Mouse (Mus musculus): ENCODE measurements around the gene Dsn1. TPM values are rescaled to one million over a fixed set of nuclear protein-coding genes. Genes with fewer than 3 reads are reported as not detected.

Dsn1 gene
- polyA plus RNA-seq, 1 experiment from 2014 or later = 31.6 TPM

- Histone ChIP-seq H3K36me3 (peaks cover 69% of the 10 kb centered on the region), H3K4me2 (no peak overlapping the region), H3K27ac (no peak overlapping the region), H3K4me1 (peaks cover 13% of the 10 kb centered on the region), H3K4me3 (no peak overlapping the region), H3K27me3 (no peaks in the 10 kb centered on the region), H3K9ac (no peak overlapping the region), H3K9me3 (no peaks in the 10 kb centered on the region)
- 70% methylated on average over 8 of the region's 8 CpGs for WGBS
- ATAC-seq (ENCODE audit: insufficient number of reproducible peaks, low FRiP score, low TSS enrichment, low read depth) = no peak
These were observed 36.6 kb upstream of the Dsn1 start for GRCm38 (mm10) chr2:157043556-157043955.

DNA sequence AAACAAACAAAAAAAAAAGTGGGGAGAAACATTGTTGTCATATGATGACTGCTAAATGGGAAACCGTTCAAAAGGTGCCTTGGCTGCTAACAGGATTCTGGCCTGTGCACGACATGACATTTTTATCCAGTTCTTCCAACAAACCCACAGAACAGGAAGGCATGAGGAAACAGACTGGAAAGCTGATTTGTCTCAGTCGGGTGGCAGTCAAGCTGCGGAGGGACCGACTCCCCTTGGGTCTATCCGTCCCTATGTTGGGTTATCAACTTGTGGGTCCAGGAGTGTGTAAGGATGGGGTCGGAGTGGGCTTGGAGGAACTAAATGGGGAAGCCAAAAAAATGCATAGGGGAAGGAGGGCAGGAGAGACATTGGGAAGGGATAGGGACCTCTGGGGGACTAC is 34.5 kb upstream of the Dsn1 start:
- WGBS = 87% methylated on average over 7 of the region's 7 CpGs
- ATAC-seq (ENCODE audit: insufficient number of reproducible peaks, low FRiP score, low TSS enrichment, low read depth) = no peak
- Histone ChIP-seq H3K4me2 (no peak overlapping the region), H3K27me3 (no peaks in the 10 kb centered on the region), H3K4me1 (no peaks in the 10 kb centered on the region; the same call in 1 of the 2 replicates), H3K36me3 (peaks cover 84% of the 10 kb centered on the region), H3K9me3 (no peaks in the 10 kb centered on the region), H3K9ac (no peak overlapping the region), H3K27ac (no peak overlapping the region), H3K4me3 (no peak overlapping the region)

- ATAC-seq (ENCODE audit: insufficient number of reproducible peaks, low FRiP score, low TSS enrichment, low read depth) = no peak
- H3K36me3 ChIP-seq = peaks cover 81% of the 10 kb centered on the region
- H3K9me3 ChIP-seq = no peaks in the 10 kb centered on the region
- no peak overlapping the region for H3K27ac ChIP-seq
- H3K4me1 ChIP-seq = no peaks in the 10 kb centered on the region
- 86% methylated on average over 17 of the region's 17 CpGs for WGBS
- no peak overlapping the region for H3K9ac ChIP-seq
- no peaks in the 10 kb centered on the region for H3K27me3 ChIP-seq
- H3K4me3 ChIP-seq = no peak overlapping the region
- H3K4me2 ChIP-seq = no peak overlapping the region
These were observed 33.7 kb upstream of the Dsn1 start for GRCm38 (mm10) chr2:157040649-157041046.

DNA sequence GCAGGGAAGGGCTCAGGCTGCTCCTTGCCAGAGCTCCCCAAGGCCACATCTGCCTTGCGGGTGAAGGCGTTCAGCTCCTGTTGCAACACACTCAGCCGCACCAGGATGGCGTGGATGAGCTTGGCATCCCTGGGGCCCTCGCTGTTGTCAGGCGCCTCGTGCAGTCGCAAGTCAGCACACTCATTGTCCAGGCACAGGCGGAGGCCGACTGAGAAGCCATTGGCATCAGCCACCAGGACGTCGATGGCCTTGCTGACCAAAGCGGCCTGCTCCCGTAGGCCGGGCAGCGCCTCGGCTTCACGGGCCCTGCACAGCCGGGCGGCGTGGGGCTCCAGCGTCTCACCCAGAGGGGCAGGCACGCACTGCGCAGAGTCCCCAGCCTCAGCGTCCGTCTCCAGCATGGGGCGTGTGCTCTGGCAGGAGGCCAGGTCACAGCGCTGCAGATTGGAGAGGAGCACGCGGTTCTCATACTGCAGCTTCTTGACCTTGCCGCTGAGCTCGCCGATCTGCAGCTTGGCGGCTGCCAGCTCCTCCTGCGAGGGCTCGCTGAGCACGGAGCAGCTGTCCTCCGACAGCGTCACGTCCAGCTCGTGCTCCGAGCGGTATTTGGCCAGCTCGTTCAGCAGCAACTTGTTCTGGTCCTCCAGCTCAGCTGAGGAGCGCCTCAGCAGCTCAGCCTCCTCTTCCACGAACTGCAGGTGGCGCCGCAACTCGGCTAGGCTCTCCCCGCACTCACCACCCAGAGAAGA is 33.1 kb upstream of the Dsn1 start:
- H3K9me3 ChIP-seq = no peaks in the 10 kb centered on the region
- ATAC-seq (ENCODE audit: insufficient number of reproducible peaks, low FRiP score, low TSS enrichment, low read depth) = no peak; the same call in 1 of the 2 replicates
- H3K27me3 ChIP-seq = no peaks in the 10 kb centered on the region
- WGBS = 89% methylated on average over 47 of the region's 50 CpGs
- H3K36me3 ChIP-seq = peaks cover 81% of the 10 kb centered on the region
- H3K4me1 ChIP-seq = no peaks in the 10 kb centered on the region
- H3K4me3 ChIP-seq = no peak overlapping the region
- no peak overlapping the region for H3K9ac ChIP-seq
- no peak overlapping the region for H3K27ac ChIP-seq
- no peak overlapping the region for H3K4me2 ChIP-seq

GRCm38 (mm10) chr2:157037303-157037702 is 30.3 kb upstream of the Dsn1 start:
- Histone ChIP-seq H3K27ac (no peak overlapping the region), H3K4me1 (no peaks in the 10 kb centered on the region), H3K9me3 (no peaks in the 10 kb centered on the region), H3K9ac (no peak overlapping the region), H3K4me2 (no peak overlapping the region), H3K36me3 (peaks cover 85% of the 10 kb centered on the region), H3K27me3 (no peaks in the 10 kb centered on the region), H3K4me3 (no peak overlapping the region)
- ATAC-seq (ENCODE audit: insufficient number of reproducible peaks, low FRiP score, low TSS enrichment, low read depth) = no peak
- 85% methylated on average over 9 of the region's 9 CpGs for WGBS

DNA sequence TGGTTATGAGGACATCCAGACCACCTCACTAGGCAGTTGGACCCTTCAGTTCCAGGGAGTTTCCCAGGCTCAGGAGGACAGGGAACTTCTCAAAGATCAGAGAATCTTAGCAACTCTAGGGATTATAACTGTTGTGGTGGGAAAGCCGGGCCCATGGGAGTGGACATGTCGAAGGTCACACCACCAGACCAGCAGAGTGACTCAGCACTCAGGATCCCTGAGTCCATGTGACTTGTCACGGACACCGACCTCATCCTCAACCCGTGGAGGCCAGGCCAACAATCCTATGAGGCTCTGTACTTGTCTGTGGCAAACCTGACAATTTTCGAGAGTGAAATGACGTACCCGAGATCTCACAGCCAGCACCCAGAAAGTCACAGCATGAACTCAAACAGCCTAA is 29.4 kb upstream of the Dsn1 start:
- Histone ChIP-seq H3K9me3 (no peaks in the 10 kb centered on the region), H3K27ac (no peak overlapping the region), H3K4me3 (no peak overlapping the region), H3K4me2 (no peak overlapping the region), H3K9ac (no peak overlapping the region), H3K36me3 (peaks cover 85% of the 10 kb centered on the region), H3K4me1 (no peaks in the 10 kb centered on the region), H3K27me3 (no peaks in the 10 kb centered on the region)
- 94% methylated on average over 8 of the region's 8 CpGs for WGBS
- no peak for ATAC-seq (ENCODE audit: insufficient number of reproducible peaks, low FRiP score, low TSS enrichment, low read depth)

GRCm38 (mm10) chr2:157035371-157035770 is 28.4 kb upstream of the Dsn1 start:
- ATAC-seq (ENCODE audit: insufficient number of reproducible peaks, low FRiP score, low TSS enrichment, low read depth) = no peak
- peaks cover 82% of the 10 kb centered on the region for H3K36me3 ChIP-seq
- 75% methylated on average over 7 of the region's 7 CpGs for WGBS
- H3K27ac ChIP-seq = no peak overlapping the region
- no peaks in the 10 kb centered on the region for H3K9me3 ChIP-seq
- no peak overlapping the region for H3K9ac ChIP-seq
- no peak overlapping the region for H3K4me3 ChIP-seq
- H3K4me1 ChIP-seq = no peaks in the 10 kb centered on the region
- H3K27me3 ChIP-seq = no peaks in the 10 kb centered on the region
- H3K4me2 ChIP-seq = no peak overlapping the region

DNA sequence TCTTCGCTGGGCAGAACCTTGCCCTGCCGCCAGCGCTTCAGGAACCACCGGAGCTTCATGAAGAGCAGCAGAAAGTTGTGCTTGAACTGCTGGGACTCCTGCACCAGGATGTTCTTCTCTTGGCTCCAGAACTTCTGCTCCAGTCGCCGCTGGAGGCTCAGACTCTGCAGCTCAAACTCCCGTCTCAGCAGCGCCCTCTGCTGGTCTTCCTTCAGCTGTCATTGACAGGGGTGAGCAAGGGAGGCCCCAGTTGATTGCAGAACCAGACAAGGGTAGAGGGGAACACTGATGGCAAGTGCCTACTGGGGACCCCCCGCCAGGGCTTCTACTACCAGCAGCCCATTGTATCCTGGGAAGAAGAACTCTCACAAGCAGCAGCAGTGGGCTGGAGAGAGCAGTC is 23.9 kb upstream of the Dsn1 start:
- H3K4me3 ChIP-seq = no peak overlapping the region

GRCm38 (mm10) chr2:157028261-157028660 is 21.3 kb upstream of the Dsn1 start:
- H3K36me3 ChIP-seq = peaks cover 93% of the 10 kb centered on the region
- 93% methylated on average over 4 of the region's 4 CpGs for WGBS
- 0 out of 2 replicates have a peak, but pooled peaks cover 3% of the 10 kb centered on the region for H3K9me3 ChIP-seq
- no peak overlapping the region for H3K27ac ChIP-seq
- H3K4me3 ChIP-seq = no peak overlapping the region
- no peak for ATAC-seq (ENCODE audit: insufficient number of reproducible peaks, low FRiP score, low TSS enrichment, low read depth)
- no peak overlapping the region for H3K4me2 ChIP-seq
- no peak overlapping the region for H3K9ac ChIP-seq
- no peaks in the 10 kb centered on the region for H3K4me1 ChIP-seq
- no peaks in the 10 kb centered on the region for H3K27me3 ChIP-seq

More for the DNA sequence above, 23.9 kb upstream of the Dsn1 start:
- H3K9ac ChIP-seq = no peak overlapping the region
- H3K27ac ChIP-seq = no peak overlapping the region
- H3K4me2 ChIP-seq = no peak overlapping the region
- no peak for ATAC-seq (ENCODE audit: insufficient number of reproducible peaks, low FRiP score, low TSS enrichment, low read depth)
- no peaks in the 10 kb centered on the region for H3K4me1 ChIP-seq
- 0 out of 2 replicates have a peak, but pooled peaks cover 3% of the 10 kb centered on the region for H3K9me3 ChIP-seq
- no peaks in the 10 kb centered on the region for H3K27me3 ChIP-seq
- peaks cover 87% of the 10 kb centered on the region for H3K36me3 ChIP-seq
- 47% methylated on average over 9 of the region's 9 CpGs for WGBS

DNA sequence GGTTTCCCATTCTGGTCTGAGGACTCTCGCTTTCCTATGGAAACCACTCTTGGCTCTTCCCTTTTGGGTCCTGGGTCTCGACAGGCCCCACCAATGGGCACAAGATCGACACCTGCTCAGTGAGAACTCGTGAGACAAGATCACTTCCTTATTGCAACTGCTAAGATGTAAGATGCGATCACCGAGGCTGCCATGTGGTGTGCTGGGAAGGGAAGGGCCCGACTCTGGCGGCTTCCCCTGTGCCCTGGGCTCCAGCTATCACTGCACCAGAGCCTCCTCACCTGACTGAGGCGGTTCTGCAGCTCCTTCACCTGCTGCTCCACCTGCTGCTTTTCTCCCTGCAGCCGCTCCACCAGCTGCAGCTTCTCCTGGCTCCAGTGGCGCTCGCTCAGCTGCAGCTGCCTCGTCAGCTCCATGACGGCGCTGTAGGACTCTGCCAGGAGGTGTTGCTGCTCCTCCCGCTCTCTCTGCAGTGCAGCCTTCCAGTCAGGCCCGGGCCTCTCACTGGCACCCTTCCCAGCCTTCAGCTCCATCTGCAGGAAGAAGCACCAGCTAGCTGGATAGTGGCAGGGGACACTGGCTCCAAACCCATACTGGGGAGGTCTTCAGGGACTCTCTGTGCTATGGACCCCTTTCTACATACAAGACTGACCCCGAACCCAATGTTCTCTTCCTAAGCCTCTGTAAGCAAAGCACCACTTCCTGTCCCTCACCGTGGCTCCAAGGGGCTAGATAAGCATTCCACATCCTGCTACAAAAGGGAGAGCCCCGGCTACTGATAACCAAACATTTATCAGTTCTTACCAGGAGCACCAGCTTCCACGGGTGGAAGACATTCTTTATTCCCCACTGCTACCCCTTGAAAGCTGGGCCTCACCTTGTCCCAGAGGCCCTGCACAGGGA is 20.4 kb upstream of the Dsn1 start:
- no peak overlapping the region for H3K9ac ChIP-seq
- peaks cover 93% of the 10 kb centered on the region for H3K36me3 ChIP-seq
- no peaks in the 10 kb centered on the region for H3K4me1 ChIP-seq
- ATAC-seq (ENCODE audit: insufficient number of reproducible peaks, low FRiP score, low TSS enrichment, low read depth) = no peak
- H3K27me3 ChIP-seq = no peaks in the 10 kb centered on the region
- no peak overlapping the region for H3K4me3 ChIP-seq
- H3K9me3 ChIP-seq = 0 out of 2 replicates have a peak, but pooled peaks cover 3% of the 10 kb centered on the region
- WGBS = 91% methylated on average over 21 of the region's 21 CpGs
- H3K27ac ChIP-seq = no peak overlapping the region
- no peak overlapping the region for H3K4me2 ChIP-seq

GRCm38 (mm10) chr2:157021156-157021555 is 14.2 kb upstream of the Dsn1 start:
- Histone ChIP-seq H3K9ac (no peak overlapping the region), H3K27ac (no peak overlapping the region), H3K9me3 (0 out of 2 replicates have a peak, but pooled peaks cover under 1% of the 10 kb centered on the region), H3K27me3 (no peaks in the 10 kb centered on the region), H3K4me2 (no peak overlapping the region), H3K4me1 (no peaks in the 10 kb centered on the region), H3K4me3 (no peak overlapping the region), H3K36me3 (peaks cover 98% of the 10 kb centered on the region)
- no peak for ATAC-seq (ENCODE audit: insufficient number of reproducible peaks, low FRiP score, low TSS enrichment, low read depth)
- 93% methylated on average over 16 of the region's 16 CpGs for WGBS

DNA sequence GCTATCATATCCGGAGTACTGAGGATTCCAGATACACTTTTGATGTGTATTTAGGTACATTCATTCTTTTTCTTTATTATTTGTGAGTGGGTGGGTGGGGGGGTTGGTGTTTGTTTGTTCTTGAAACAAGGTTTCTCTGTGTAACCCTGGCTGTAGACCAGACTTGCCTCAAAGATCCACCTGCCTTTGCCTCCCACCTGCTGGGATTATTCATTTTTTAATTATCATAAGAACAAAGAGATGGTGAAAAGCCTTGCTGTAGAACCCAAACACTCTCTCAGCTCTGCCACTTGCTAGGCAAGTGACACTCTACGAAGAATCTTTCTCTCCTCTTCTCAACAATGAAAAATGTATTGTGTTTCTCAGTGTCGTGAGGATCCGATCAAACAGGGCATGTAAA is 12.3 kb upstream of the Dsn1 start:
- H3K9ac ChIP-seq = no peak overlapping the region
- no peak overlapping the region for H3K4me2 ChIP-seq
- H3K27ac ChIP-seq = no peak overlapping the region
- no peaks in the 10 kb centered on the region for H3K4me1 ChIP-seq
- no peaks in the 10 kb centered on the region for H3K9me3 ChIP-seq
- WGBS = 91% methylated on average over 4 of the region's 4 CpGs
- H3K36me3 ChIP-seq = peaks cover 97% of the 10 kb centered on the region
- no peak overlapping the region for H3K4me3 ChIP-seq
- no peak for ATAC-seq (ENCODE audit: insufficient number of reproducible peaks, low FRiP score, low TSS enrichment, low read depth)
- H3K27me3 ChIP-seq = no peaks in the 10 kb centered on the region

Measured in limb, embryonic 15.5 days (tissue).